10 mouse cellular contexts compared by ENCODE assay signal in genomic region chr3:38116071-38116787, GRCm38 (mm10).
A peak's percentile ranks its signal among the peaks of the same experiment; 100 is the strongest.
DNase-seq lines count a peak whose midpoint lies in the region; ATAC-seq lines count a peak whose summit lies in the region.
"Had no signal": no experiment of that assay in that cellular context is flagged by ENCODE, and none has a peak within 500 bp of the region (broad histone marks: within the 10 kb centered on the region; RNA-seq: fewer than 3 reads in every experiment).

No protein-coding gene starts in this region.

- H3K27me3 ChIP-seq in heart, embryonic 12.5 days (replicated peaks) = no peaks in the 10 kb centered on the region
- H3K27me3 ChIP-seq in midbrain, embryonic 14.5 days (ENCODE audit: control insufficient read depth, insufficient read depth, low read length) = no peaks in the 10 kb centered on the region
- no peaks in the 10 kb centered on the region for H3K27me3 ChIP-seq in midbrain, embryonic 13.5 days
- no peaks in the 10 kb centered on the region for H3K27me3 ChIP-seq in kidney, embryonic 15.5 days
- H3K27me3 ChIP-seq in stomach, embryonic 16.5 days (ENCODE audit: control insufficient read depth, insufficient read depth, low read length) = no peaks in the 10 kb centered on the region
- no peaks in the 10 kb centered on the region for H3K27me3 ChIP-seq in forebrain, embryonic 10.5 days (ENCODE audit: poor library complexity, severe bottlenecking)

- 45% methylated on average over 7 of the region's 7 CpGs for WGBS in heart, embryonic 12.5 days
- 77% methylated on average over 7 of the region's 7 CpGs for WGBS in midbrain, embryonic 14.5 days
- 74% methylated on average over 7 of the region's 7 CpGs for WGBS in midbrain, embryonic 13.5 days
- 22% methylated on average over 7 of the region's 7 CpGs for WGBS in kidney, embryonic 15.5 days
- 10% methylated on average over 7 of the region's 7 CpGs for WGBS in stomach, embryonic 16.5 days
- WGBS in forebrain, embryonic 10.5 days = 75% methylated on average over 7 of the region's 7 CpGs

- H3K27ac ChIP-seq in heart, embryonic 12.5 days (ENCODE audit: poor library complexity, severe bottlenecking) = no peak overlapping the region
- no peak overlapping the region for H3K27ac ChIP-seq in midbrain, embryonic 14.5 days (replicated peaks; ENCODE audit: low read depth, low read length)
- no peak overlapping the region for H3K27ac ChIP-seq in midbrain, embryonic 13.5 days
- peak overlapping the region; percentile 78 for H3K27ac ChIP-seq in kidney, embryonic 15.5 days
- H3K27ac ChIP-seq in stomach, embryonic 16.5 days (ENCODE audit: low read length) = peak overlapping the region; percentile 72
- H3K27ac ChIP-seq in forebrain, embryonic 10.5 days = no peak overlapping the region

- no peaks in the 10 kb centered on the region for H3K4me1 ChIP-seq in heart, embryonic 12.5 days (replicated peaks)
- H3K4me1 ChIP-seq in midbrain, embryonic 14.5 days (ENCODE audit: control insufficient read depth, insufficient read depth, low read length) = no peaks in the 10 kb centered on the region
- H3K4me1 ChIP-seq in midbrain, embryonic 13.5 days (replicated peaks) = no peaks in the 10 kb centered on the region
- peaks cover 22% of the 10 kb centered on the region for H3K4me1 ChIP-seq in kidney, embryonic 15.5 days
- H3K4me1 ChIP-seq in stomach, embryonic 16.5 days (ENCODE audit: control insufficient read depth, insufficient read depth, low read length) = no peaks in the 10 kb centered on the region
- H3K4me1 ChIP-seq in forebrain, embryonic 10.5 days = no peaks in the 10 kb centered on the region

- H3K9me3 ChIP-seq in heart, embryonic 12.5 days (replicated peaks) = no peaks in the 10 kb centered on the region
- H3K9me3 ChIP-seq in midbrain, embryonic 14.5 days (ENCODE audit: control insufficient read depth, low read length) = no peaks in the 10 kb centered on the region
- H3K9me3 ChIP-seq in midbrain, embryonic 13.5 days = no peaks in the 10 kb centered on the region
- H3K9me3 ChIP-seq in kidney, embryonic 15.5 days (replicated peaks) = no peaks in the 10 kb centered on the region
- no peaks in the 10 kb centered on the region for H3K9me3 ChIP-seq in stomach, embryonic 16.5 days (replicated peaks; ENCODE audit: control insufficient read depth, low read length)
- H3K9me3 ChIP-seq in forebrain, embryonic 10.5 days = no peaks in the 10 kb centered on the region

- peak; percentile 89 for DNase-seq in heart, adult 11 months
- peak; percentile 43 for DNase-seq in midbrain, embryonic 14.5 days
- no peak for DNase-seq in Muller cell, postnatal 12 days (ENCODE audit: inconsistent ontology term)
- DNase-seq in forebrain, embryonic 10.5 days (ENCODE audit: extremely low spot score, low spot score) = no peak
- DNase-seq: adrenal gland, adult 8-10 months; cerebellum, postnatal 36 days had no signal

- no peaks in the 10 kb centered on the region for H3K36me3 ChIP-seq in heart, embryonic 12.5 days
- H3K36me3 ChIP-seq in midbrain, embryonic 14.5 days (ENCODE audit: control insufficient read depth, insufficient read depth, low read length) = no peaks in the 10 kb centered on the region
- no peaks in the 10 kb centered on the region for H3K36me3 ChIP-seq in midbrain, embryonic 13.5 days
- no peaks in the 10 kb centered on the region for H3K36me3 ChIP-seq in kidney, embryonic 15.5 days
- H3K36me3 ChIP-seq in stomach, embryonic 16.5 days (ENCODE audit: control insufficient read depth, insufficient read depth, low read length) = no peaks in the 10 kb centered on the region
- H3K36me3 ChIP-seq in forebrain, embryonic 10.5 days (replicated peaks) = no peaks in the 10 kb centered on the region

- no peak overlapping the region for H3K9ac ChIP-seq in heart, embryonic 12.5 days
- no peak overlapping the region for H3K9ac ChIP-seq in midbrain, embryonic 14.5 days (replicated peaks; ENCODE audit: low read length)
- H3K9ac ChIP-seq in midbrain, embryonic 13.5 days (replicated peaks) = no peak overlapping the region
- no peak overlapping the region for H3K9ac ChIP-seq in kidney, embryonic 15.5 days
- H3K9ac ChIP-seq in stomach, embryonic 16.5 days (ENCODE audit: low read length) = 0 out of 2 replicates have a peak overlapping the region, but pooled peaks have one; percentile 33

- no peak for ATAC-seq in heart, embryonic 12.5 days (ENCODE audit: insufficient number of reproducible peaks, low FRiP score)
- ATAC-seq in midbrain, embryonic 14.5 days (ENCODE audit: low FRiP score, low TSS enrichment) = no peak
- ATAC-seq in midbrain, embryonic 13.5 days = no peak
- ATAC-seq in kidney, embryonic 15.5 days (replicated peaks; ENCODE audit: low FRiP score) = peak; percentile 83
- ATAC-seq in stomach, embryonic 16.5 days (ENCODE audit: insufficient read depth, low FRiP score) = peak; percentile 69; the same call in 1 of the 2 replicates

- no peak overlapping the region for H3K4me2 ChIP-seq in heart, embryonic 12.5 days
- H3K4me2 ChIP-seq in midbrain, embryonic 14.5 days (ENCODE audit: low read length) = no peak overlapping the region
- H3K4me2 ChIP-seq in midbrain, embryonic 13.5 days (replicated peaks) = no peak overlapping the region
- no peak overlapping the region for H3K4me2 ChIP-seq in kidney, embryonic 15.5 days
- H3K4me2 ChIP-seq in stomach, embryonic 16.5 days (ENCODE audit: low read depth, low read length) = no peak overlapping the region

- H3K4me3 ChIP-seq in heart, embryonic 12.5 days = no peak overlapping the region
- no peak overlapping the region for H3K4me3 ChIP-seq in midbrain, embryonic 14.5 days (replicated peaks; ENCODE audit: low read depth, low read length)
- no peak overlapping the region for H3K4me3 ChIP-seq in midbrain, embryonic 13.5 days (replicated peaks)
- H3K4me3 ChIP-seq in kidney, embryonic 15.5 days (replicated peaks) = no peak overlapping the region
- H3K4me3 ChIP-seq in stomach, embryonic 16.5 days (replicated peaks; ENCODE audit: low read length) = no peak overlapping the region
- no peak overlapping the region for H3K4me3 ChIP-seq in forebrain, embryonic 10.5 days

Comparison
In these comparisons a context has a peak if more than half of its experiments do, and no peak if none do; other contexts are left out.
1. DNase-seq: peak in heart, adult 11 months (single experiment) and midbrain, embryonic 14.5 days (single experiment); none in Muller cell, postnatal 12 days (single experiment) and forebrain, embryonic 10.5 days (single experiment).
2. ATAC-seq: peak in kidney, embryonic 15.5 days (single experiment) and stomach, embryonic 16.5 days (single experiment); none in heart, embryonic 12.5 days (single experiment), midbrain, embryonic 14.5 days (single experiment) and midbrain, embryonic 13.5 days (single experiment).
3. H3K27ac ChIP-seq: peak in kidney, embryonic 15.5 days (single experiment) and stomach, embryonic 16.5 days (single experiment); none in heart, embryonic 12.5 days (single experiment), midbrain, embryonic 14.5 days (single experiment), midbrain, embryonic 13.5 days (single experiment) and forebrain, embryonic 10.5 days (single experiment).